Mouse (Mus musculus) ES-Bruce4 (cell line): Measurements from ENCODE around the gene B3galnt1.

Source experiments
- CTCF ChIP-seq: IDR thresholded peaks from one replicate; pipeline ENCODE4 v1.8.1; 2011; ENCODE audit warnings: low read depth, low read length
- EP300 ChIP-seq: IDR thresholded peaks from 2 replicates; pipeline ENCODE4 v1.6.1; 2011; ENCODE audit warnings: low read depth, low read length; ENCODE audit not compliant: insufficient read depth

- TF ChIP-seq CTCF (no peak), EP300 (no peak)
Observed at GRCm38 (mm10) chr3:69626963-69627590, 28.3 kb upstream of the B3galnt1 start.
